Comparison of ENCODE assay signal across 20 mouse cellular contexts in genomic region chr4:149857688-149858087, GRCm38 (mm10).
DNase-seq lines count a peak whose midpoint lies in the region; ATAC-seq lines count a peak whose summit lies in the region.
"Had no signal": no experiment of that assay in that cellular context is flagged by ENCODE, and none has a peak within 500 bp of the region (broad histone marks: within the 10 kb centered on the region; RNA-seq: fewer than 3 reads in every experiment).

No protein-coding gene starts in this region.

- intact Hi-C loops in heart, postnatal 25 days (cut with DNase I) = no loop called here

- H3K9me3 ChIP-seq in midbrain, embryonic 10.5 days (replicated peaks) = no peaks in the 10 kb centered on the region
- no peaks in the 10 kb centered on the region for H3K9me3 ChIP-seq in midbrain, embryonic 13.5 days
- no peaks in the 10 kb centered on the region for H3K9me3 ChIP-seq in embryonic facial prominence, embryonic 10.5 days
- no peaks in the 10 kb centered on the region for H3K9me3 ChIP-seq in midbrain, embryonic 15.5 days
- H3K9me3 ChIP-seq: embryonic facial prominence, embryonic 13.5 days; heart, embryonic 13.5 days; kidney, embryonic 15.5 days; limb, embryonic 15.5 days had no signal

- 0 out of 2 replicates have a peak overlapping the region, but pooled peaks have one; percentile 23 for H3K27ac ChIP-seq in midbrain, embryonic 10.5 days (replicated peaks)
- no peak overlapping the region for H3K27ac ChIP-seq in midbrain, embryonic 13.5 days
- peak overlapping the region; percentile 54 for H3K27ac ChIP-seq in embryonic facial prominence, embryonic 10.5 days (replicated peaks)
- no peak overlapping the region for H3K27ac ChIP-seq in midbrain, embryonic 15.5 days
- H3K27ac ChIP-seq: heart, embryonic 13.5 days; kidney, embryonic 15.5 days; limb, embryonic 15.5 days had no signal

- no peak overlapping the region for H3K4me2 ChIP-seq in midbrain, embryonic 13.5 days (replicated peaks)
- H3K4me2 ChIP-seq in midbrain, embryonic 15.5 days = no peak overlapping the region
- H3K4me2 ChIP-seq: embryonic facial prominence, embryonic 13.5 days; heart, embryonic 13.5 days; kidney, embryonic 15.5 days; limb, embryonic 15.5 days had no signal

- WGBS in midbrain, embryonic 10.5 days = 61% methylated on average over 3 of the region's 3 CpGs
- WGBS in midbrain, embryonic 13.5 days = 64% methylated on average over 3 of the region's 3 CpGs
- WGBS in embryonic facial prominence, embryonic 10.5 days = 88% methylated on average over 3 of the region's 3 CpGs
- whole genome bisulfite sequencing in midbrain, embryonic 15.5 days = 65% methylated on average over 3 of the region's 3 CpGs

- H3K36me3 ChIP-seq in midbrain, embryonic 10.5 days = no peaks in the 10 kb centered on the region
- H3K36me3 ChIP-seq in midbrain, embryonic 13.5 days = no peaks in the 10 kb centered on the region
- H3K36me3 ChIP-seq in embryonic facial prominence, embryonic 10.5 days (replicated peaks) = no peaks in the 10 kb centered on the region
- no peaks in the 10 kb centered on the region for H3K36me3 ChIP-seq in midbrain, embryonic 15.5 days (replicated peaks)
- H3K36me3 ChIP-seq: embryonic facial prominence, embryonic 13.5 days; heart, embryonic 13.5 days; kidney, embryonic 15.5 days; limb, embryonic 15.5 days had no signal

- H3K4me3 ChIP-seq in midbrain, embryonic 10.5 days = no peak overlapping the region
- H3K4me3 ChIP-seq in midbrain, embryonic 13.5 days (replicated peaks) = no peak overlapping the region
- H3K4me3 ChIP-seq in embryonic facial prominence, embryonic 10.5 days = no peak overlapping the region
- no peak overlapping the region for H3K4me3 ChIP-seq in midbrain, embryonic 15.5 days
- H3K4me3 ChIP-seq: embryonic facial prominence, embryonic 13.5 days; heart, embryonic 13.5 days; kidney, embryonic 15.5 days; limb, embryonic 15.5 days had no signal

- H3K9ac ChIP-seq in midbrain, embryonic 13.5 days (replicated peaks) = no peak overlapping the region
- no peak overlapping the region for H3K9ac ChIP-seq in midbrain, embryonic 15.5 days
- H3K9ac ChIP-seq: embryonic facial prominence, embryonic 13.5 days; heart, embryonic 13.5 days; kidney, embryonic 15.5 days; limb, embryonic 15.5 days had no signal

- H3K4me1 ChIP-seq in midbrain, embryonic 10.5 days = peaks cover 24% of the 10 kb centered on the region
- peaks cover 22% of the 10 kb centered on the region for H3K4me1 ChIP-seq in midbrain, embryonic 13.5 days (replicated peaks)
- H3K4me1 ChIP-seq in embryonic facial prominence, embryonic 10.5 days = peaks cover 60% of the 10 kb centered on the region
- H3K4me1 ChIP-seq in midbrain, embryonic 15.5 days = peaks cover 18% of the 10 kb centered on the region

- peaks cover 13% of the 10 kb centered on the region for H3K27me3 ChIP-seq in midbrain, embryonic 10.5 days (ENCODE audit: low read depth, poor library complexity, severe bottlenecking)
- 0 out of 2 replicates have a peak, but pooled peaks cover 3% of the 10 kb centered on the region for H3K27me3 ChIP-seq in midbrain, embryonic 13.5 days
- peaks cover 10% of the 10 kb centered on the region; the same call in 1 of the 2 replicates for H3K27me3 ChIP-seq in embryonic facial prominence, embryonic 10.5 days (replicated peaks; ENCODE audit: low read depth, poor library complexity, severe bottlenecking)
- no peaks in the 10 kb centered on the region for H3K27me3 ChIP-seq in midbrain, embryonic 15.5 days (replicated peaks)
- H3K27me3 ChIP-seq: embryonic facial prominence, embryonic 13.5 days; heart, embryonic 13.5 days; limb, embryonic 15.5 days had no signal

- DNase-seq in heart, adult 11 months = peak; percentile 82
- no peak for DNase-seq in heart, postnatal 25 days (ENCODE audit: low spot score)
- no peak for DNase-seq in midbrain, embryonic 10.5 days (ENCODE audit: low spot score)
- DNase-seq in embryonic facial prominence, embryonic 10.5 days (ENCODE audit: low spot score) = no peak
- no peak for DNase-seq in right cerebral cortex, postnatal 36 days (ENCODE audit: low spot score in 2 of 2)
- no peak for DNase-seq in lung, postnatal 10 days
- DNase-seq: adrenal gland, adult 8-10 months; cerebellum, adult 9-10 months; heart, postnatal 4 days; kidney, postnatal 4 days; layer of hippocampus, postnatal 36 days; retina, postnatal 1 day; right cerebral cortex, postnatal 4 days had no signal

- no peak; the same call in 1 of the 2 replicates for ATAC-seq in midbrain, embryonic 13.5 days
- 0 out of 2 replicates have a peak, but pooled peaks have one; percentile 46 for ATAC-seq in midbrain, embryonic 15.5 days (replicated peaks)
- ATAC-seq: intestine, postnatal 0 days had no signal

Comparison
In these comparisons a context has a peak if more than half of its experiments do, and no peak if none do; other contexts are left out.
1. H3K27ac ChIP-seq: peak in midbrain, embryonic 10.5 days (single experiment) and embryonic facial prominence, embryonic 10.5 days (single experiment); none in midbrain, embryonic 13.5 days (single experiment) and midbrain, embryonic 15.5 days (single experiment).